Mouse (Mus musculus) cortical plate, adult 2 months (tissue): Measurements from ENCODE around the gene Upb1. TPM values are rescaled to one million over a fixed set of nuclear protein-coding genes. Genes with fewer than 3 reads are reported as not detected.
"Not testable (repeated sequence)": the region's sequence is repeated elsewhere in the genome, so short reads cannot be mapped to it uniquely, and the experiment has no call there.

Experiments used
- H3K27ac ChIP-seq: fragments of 200-500 bp; 2 replicates; pipeline ENCODE4 v1.5.1; 2012; ENCODE audit warnings: low read length, control low read depth, inconsistent platforms; ENCODE audit not compliant: insufficient read depth
- H3K4me1 ChIP-seq: fragments of 200-500 bp; 2 replicates; pipeline ENCODE4 v1.6.1; 2011; ENCODE audit warnings: low read length; ENCODE audit not compliant: control insufficient read depth, insufficient read depth
- H3K4me3 ChIP-seq: fragments of 200-500 bp; 2 replicates; pipeline ENCODE4 v1.5.1; 2011; ENCODE audit warnings: mild to moderate bottlenecking, low read length, control low read depth; ENCODE audit not compliant: insufficient read depth
- CTCF ChIP-seq: fragments of 200-500 bp; IDR thresholded peaks from 2 replicates; pipeline ENCODE4 v1.5.1; 2011; ENCODE audit warnings: mild to moderate bottlenecking, control low read depth, low read length; ENCODE audit not compliant: insufficient read depth; ENCODE audit errors: extremely low read depth
- POLR2A ChIP-seq: fragments of 200-500 bp; IDR thresholded peaks from 2 replicates; pipeline ENCODE4 v1.6.1; 2011; ENCODE audit warnings: mild to moderate bottlenecking, low read length, control low read depth; ENCODE audit not compliant: insufficient read depth; ENCODE audit errors: extremely low read depth
- polyA plus RNA-seq: library from polyadenylated mRNA; depleted of rRNA; stranded (reverse); fragments of >200 nt; gene quantifications from 2 replicates; pipeline ENCODE4 v1.2.3, GENCODE M21; 2012

Upb1 gene
- polyA plus RNA-seq, 1 experiment = 0.31 TPM

- H3K27ac ChIP-seq = no peak overlapping the region
- no peak overlapping the region for H3K4me3 ChIP-seq
- TF ChIP-seq POLR2A = no peak
- H3K4me1 ChIP-seq = no peaks in the 10 kb centered on the region; the same call in 1 of the 2 replicates
These were observed 50.3 kb downstream of the Upb1 start for GRCm38 (mm10) chr10:75451036-75451786.

- not testable (repeated sequence) for H3K4me3 ChIP-seq, H3K27ac ChIP-seq
These were observed 55.3 kb downstream of the Upb1 start for GRCm38 (mm10) chr10:75456061-75456831.

GRCm38 (mm10) chr10:75457852-75458251, 56.9 kb downstream of the Upb1 start:
- H3K4me3 ChIP-seq = no peak overlapping the region
- TF ChIP-seq CTCF (no peak), POLR2A (no peak)
- H3K4me1 ChIP-seq = no peaks in the 10 kb centered on the region; the same call in 1 of the 2 replicates
- H3K27ac ChIP-seq = no peak overlapping the region

More at GRCm38 (mm10) chr10:75456061-75456831, 55.3 kb downstream of the Upb1 start:
- not testable (repeated sequence) for H3K4me1 ChIP-seq

GRCm38 (mm10) chr10:75458329-75458728, 57.4 kb downstream of the Upb1 start:
- H3K27ac ChIP-seq = no peak overlapping the region
- no peak overlapping the region for H3K4me3 ChIP-seq
- no peaks in the 10 kb centered on the region; the same call in 1 of the 2 replicates for H3K4me1 ChIP-seq
- no peak for TF ChIP-seq POLR2A
- TF ChIP-seq CTCF = no peak

GRCm38 (mm10) chr10:75462728-75463127, 61.8 kb downstream of the Upb1 start:
- Histone ChIP-seq H3K4me3 (no peak overlapping the region), H3K27ac (no peak overlapping the region), H3K4me1 (no peaks in the 10 kb centered on the region)
- TF ChIP-seq POLR2A (no peak), CTCF (no peak)

GRCm38 (mm10) chr10:75465781-75466550, 65.1 kb downstream of the Upb1 start:
- Histone ChIP-seq H3K4me1 (no peaks in the 10 kb centered on the region), H3K27ac (no peak overlapping the region), H3K4me3 (no peak overlapping the region)
- no peak for TF ChIP-seq POLR2A
- TF ChIP-seq CTCF = no peak

- TF ChIP-seq POLR2A (no peak), CTCF (no peak)
- no peak overlapping the region for H3K4me3 ChIP-seq
- no peak overlapping the region for H3K27ac ChIP-seq
- no peaks in the 10 kb centered on the region for H3K4me1 ChIP-seq
These were observed 72.5 kb downstream of the Upb1 start for GRCm38 (mm10) chr10:75473411-75473810.

- no peaks in the 10 kb centered on the region for H3K4me1 ChIP-seq
- TF ChIP-seq POLR2A = no peak
- TF ChIP-seq CTCF = no peak
- no peak overlapping the region for H3K27ac ChIP-seq
- H3K4me3 ChIP-seq = no peak overlapping the region
These were observed 73.7 kb downstream of the Upb1 start for GRCm38 (mm10) chr10:75474571-75474970.

- not testable (repeated sequence) for H3K4me3 ChIP-seq, H3K4me1 ChIP-seq, H3K27ac ChIP-seq
These were observed 74.4 kb downstream of the Upb1 start for GRCm38 (mm10) chr10:75475139-75475850.

- TF ChIP-seq CTCF = no peak
- no peak for TF ChIP-seq POLR2A
- no peaks in the 10 kb centered on the region for H3K4me1 ChIP-seq
- H3K4me3 ChIP-seq = no peak overlapping the region
- H3K27ac ChIP-seq = no peak overlapping the region
These were observed 76.1 kb downstream of the Upb1 start for GRCm38 (mm10) chr10:75477034-75477433.
